Mouse (Mus musculus) erythroblast, embryonic 14.5 days (primary cell): ENCODE data around the gene Atp13a3.
"Not testable (repeated sequence)": the region's sequence is repeated elsewhere in the genome, so short reads cannot be mapped to it uniquely, and the experiment has no call there.

Experiments
- GATA1 ChIP-seq: IDR thresholded peaks from 2 replicates; pipeline ENCODE4 v1.6.1; 2012; ENCODE audit warnings: low read length, inconsistent platforms, mixed read lengths
- TAL1 ChIP-seq: IDR thresholded peaks from 3 replicates; pipeline ENCODE4 v1.6.1; 2012; ENCODE audit warnings: low read length, inconsistent platforms, mixed read lengths

GRCm38 (mm10) chr16:30451174-30451573 lies 45.4 kb upstream of the Atp13a3 start:
- not testable (repeated sequence) for TF ChIP-seq TAL1, GATA1
